Mouse (Mus musculus) heart, postnatal 25 days (tissue): ENCODE results near the gene Hlcs. TPM values are rescaled to one million over a fixed set of nuclear protein-coding genes. Genes with fewer than 3 reads are reported as not detected.

ENCODE experiments used
- DNase-seq: peaks from one replicate; pipeline ENCODE4 v3.0.0; 2022; ENCODE audit warnings: low spot score
- intact Hi-C: fragments of 180-260 bp; cut with DNase I; formaldehyde crosslinking; loops from one replicate; pipeline ENCODE4 v1.15.1; 2025
- total RNA-seq, 2 experiments: library from RNA; stranded (reverse); gene quantifications; 2 replicates each; pipeline ENCODE4 v1.2.3; 2021

Gene Hlcs
- total RNA-seq, 2 experiments from 2014 or later: 5.0 to 5.7 TPM

DNA sequence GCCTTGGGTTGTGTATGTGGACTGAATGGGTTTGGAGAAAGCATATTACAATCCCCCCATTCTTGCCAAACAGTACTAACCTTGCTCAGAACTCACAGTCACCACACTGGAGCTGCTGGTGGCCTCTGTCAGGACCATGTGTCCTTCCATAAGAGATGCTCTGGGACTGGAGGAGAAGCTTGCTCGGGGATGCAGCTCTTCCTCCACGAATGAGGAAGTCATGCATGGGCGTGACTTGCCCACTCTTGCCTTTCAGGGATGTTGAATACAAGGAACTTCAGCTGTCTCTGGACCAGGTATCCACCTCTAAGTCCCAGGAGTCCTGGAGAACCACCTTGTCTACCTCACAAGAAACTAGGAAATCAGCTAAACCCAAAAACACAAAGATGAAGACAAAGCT lies 191.0 kb downstream of the Hlcs start:
- DNase-seq: no peak
- intact Hi-C loops: no loop called here

DNA sequence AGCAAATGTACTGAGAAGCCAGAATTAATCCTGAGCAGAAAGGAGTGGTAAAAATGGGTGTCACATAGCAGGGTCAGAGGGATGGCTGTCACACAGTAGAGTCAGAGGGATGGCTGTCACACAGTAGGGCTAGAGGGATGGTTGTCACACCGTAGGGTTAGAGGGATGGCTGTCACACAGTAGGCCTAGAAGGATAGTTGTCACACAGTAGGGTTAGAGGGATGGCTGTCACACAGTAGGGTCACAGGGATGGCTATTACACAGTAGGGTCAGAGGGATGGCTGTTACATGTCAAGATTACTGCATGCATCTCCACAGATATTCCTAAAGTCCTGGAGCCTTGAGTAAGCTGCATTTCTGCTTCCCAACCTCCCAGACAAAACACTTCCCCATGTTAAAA lies 195.0 kb downstream of the Hlcs start:
- DNase-seq: no peak
- intact Hi-C loops: no loop called here

DNA sequence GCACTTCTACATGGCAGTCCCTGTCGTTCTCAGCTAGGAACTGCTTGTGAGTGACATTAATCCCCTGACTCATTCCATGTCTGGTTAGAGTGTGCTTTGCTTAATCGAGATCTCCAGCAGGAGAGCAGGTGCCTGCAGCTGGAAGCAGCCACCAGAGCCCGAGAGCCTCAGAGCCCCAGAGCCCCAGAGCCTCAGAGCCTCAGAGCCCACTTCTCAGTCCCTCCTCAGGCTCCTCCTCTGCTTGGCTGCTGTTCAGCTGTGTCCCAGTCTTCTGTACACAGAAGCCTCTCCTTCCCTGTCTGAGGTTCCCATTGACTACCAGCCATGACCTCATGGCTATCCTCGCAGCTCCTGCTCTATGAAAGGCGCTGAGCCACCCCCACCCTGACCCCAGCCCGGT lies 196.0 kb downstream of the Hlcs start:
- DNase-seq: no peak
- intact Hi-C loops: no loop called here

DNA sequence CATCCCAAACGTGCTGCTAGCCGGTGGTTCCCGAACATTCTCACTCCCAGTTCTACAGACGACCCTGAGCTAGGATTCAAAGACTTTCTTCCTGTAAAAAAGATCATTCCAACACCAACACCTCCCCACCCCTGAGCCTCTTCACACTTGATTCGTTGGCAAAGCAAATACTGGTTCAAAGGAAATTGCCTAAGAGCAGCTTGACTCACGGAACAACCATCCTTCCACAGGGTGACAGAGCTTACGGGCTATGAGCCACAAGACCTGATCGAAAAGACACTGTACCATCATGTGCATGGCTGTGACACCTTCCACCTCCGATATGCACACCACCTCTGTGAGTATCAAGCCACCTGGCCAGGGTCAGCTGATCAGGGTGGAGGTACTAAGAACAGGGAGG lies 198.7 kb downstream of the Hlcs start:
- DNase-seq: no peak

DNA sequence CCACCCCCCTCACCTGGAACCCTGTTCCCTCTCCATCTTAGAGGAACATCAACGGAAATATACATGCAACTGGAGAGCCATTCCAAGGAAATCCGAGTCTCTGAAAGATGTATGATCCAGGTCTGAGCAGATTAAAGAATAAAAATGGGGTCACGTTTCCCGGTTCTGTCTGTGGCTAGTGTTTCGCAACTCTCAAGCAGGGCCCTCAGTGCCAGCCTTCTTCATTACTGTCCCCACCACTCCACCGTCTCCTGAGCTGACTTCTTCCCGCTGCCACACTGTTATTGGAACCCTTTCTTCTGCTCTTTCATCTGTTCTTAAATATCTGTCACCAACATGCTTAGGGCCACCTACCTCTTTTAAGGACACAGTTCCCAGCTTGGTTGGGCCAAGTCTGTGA lies 200.2 kb downstream of the Hlcs start:
- intact Hi-C loops: no loop called here
- DNase-seq: no peak

More for the DNA sequence above, 198.7 kb downstream of the Hlcs start:
- intact Hi-C loops: no loop called here

DNA sequence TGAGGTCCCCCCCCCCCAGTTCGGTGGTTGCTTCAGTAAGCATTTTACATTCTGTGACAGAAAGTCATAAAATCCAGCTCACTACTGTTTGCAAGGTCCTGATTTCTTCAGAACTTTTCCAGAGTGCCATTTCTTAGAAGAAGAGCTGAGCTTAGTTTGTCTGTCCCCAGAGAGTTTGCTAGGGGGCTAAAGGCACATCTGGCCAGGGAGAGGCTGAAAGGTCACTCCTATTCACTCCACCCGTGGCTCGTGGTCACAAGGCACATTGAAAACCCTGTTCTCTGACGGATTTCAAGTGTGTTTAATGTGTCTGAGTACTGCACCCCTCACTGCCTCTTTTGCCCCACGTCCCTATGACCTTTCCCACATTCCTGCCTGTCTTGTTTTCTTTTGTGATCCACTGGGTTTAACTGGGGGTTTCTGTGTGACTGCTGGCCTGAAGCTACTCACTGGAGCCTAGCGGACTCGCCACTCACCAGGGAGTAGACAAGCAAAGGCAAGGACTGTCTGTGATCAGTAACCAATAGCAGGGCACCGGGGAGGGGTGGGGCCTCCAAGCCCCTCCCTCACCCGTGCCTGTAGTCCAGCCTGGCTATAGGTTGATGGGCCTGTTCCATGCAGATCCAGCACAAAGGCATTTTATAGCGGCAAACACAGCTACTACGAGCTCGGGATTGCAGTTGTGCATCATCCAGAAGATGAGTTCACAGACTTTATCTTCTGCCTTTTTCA lies 215.5 kb downstream of the Hlcs start:
- intact Hi-C loops: loop anchor here (2.0 kb wide), 1 partner anchor 15 kb away; no protein-coding TSS in a partner anchor
- DNase-seq: no peak

DNA sequence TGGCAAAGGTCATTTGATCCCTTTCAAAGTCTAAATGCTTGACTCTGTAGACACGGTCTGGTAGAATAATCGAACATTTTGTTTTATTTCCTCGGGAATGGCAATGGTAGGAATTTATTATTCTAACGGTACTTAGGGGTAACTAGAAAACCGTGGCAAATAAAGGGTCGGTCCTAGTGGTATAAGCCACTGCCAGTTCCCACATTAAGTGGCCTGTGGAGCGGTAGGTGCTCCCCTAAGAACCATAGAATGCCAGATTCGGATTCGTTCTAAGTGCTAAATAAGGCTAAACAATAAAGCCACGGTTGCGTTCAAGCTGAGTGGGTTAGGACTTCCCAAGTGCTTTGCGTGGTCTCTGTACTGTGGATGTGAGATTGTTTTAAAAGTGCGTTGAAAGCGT lies 216.9 kb downstream of the Hlcs start:
- DNase-seq: no peak

DNA sequence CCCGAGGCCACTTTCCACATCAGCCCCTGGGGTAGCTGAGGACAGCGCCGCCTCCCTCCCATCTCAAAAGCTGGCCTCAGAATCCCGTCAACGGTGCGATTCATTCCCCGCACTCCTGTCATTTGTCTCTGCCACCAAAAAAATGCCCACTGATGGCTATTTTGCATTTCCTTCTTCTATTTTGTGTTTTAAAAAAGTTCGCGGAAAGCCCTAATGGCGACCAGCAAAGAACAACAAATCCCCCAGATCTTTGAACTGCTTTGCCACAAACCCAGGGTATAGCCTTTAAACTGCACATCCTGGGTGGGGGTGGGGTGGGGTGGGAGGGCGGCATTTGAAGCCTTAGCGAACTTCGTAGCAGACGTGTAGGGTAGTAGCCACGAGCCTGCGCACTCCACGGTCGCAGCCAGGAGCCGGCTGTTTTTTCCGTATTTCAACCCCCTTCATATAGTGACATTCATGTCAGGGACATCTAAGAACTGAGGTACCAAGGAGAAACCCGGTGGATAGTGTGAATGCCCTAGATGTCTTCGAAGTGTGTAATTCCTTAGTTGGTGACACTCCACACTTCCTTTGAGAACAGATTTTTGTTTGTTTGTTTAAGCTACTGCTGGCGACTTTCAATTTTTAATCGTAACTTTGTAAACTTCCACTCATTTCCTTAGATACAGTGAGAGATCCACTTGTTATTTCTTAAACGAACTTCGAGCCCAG lies 218.1 kb downstream of the Hlcs start:
- DNase-seq: no peak
- intact Hi-C loops: no loop called here

More for the DNA sequence above, 216.9 kb downstream of the Hlcs start:
- intact Hi-C loops: loop anchor here (2.0 kb wide), 1 partner anchor 14 kb away; no protein-coding TSS in a partner anchor

DNA sequence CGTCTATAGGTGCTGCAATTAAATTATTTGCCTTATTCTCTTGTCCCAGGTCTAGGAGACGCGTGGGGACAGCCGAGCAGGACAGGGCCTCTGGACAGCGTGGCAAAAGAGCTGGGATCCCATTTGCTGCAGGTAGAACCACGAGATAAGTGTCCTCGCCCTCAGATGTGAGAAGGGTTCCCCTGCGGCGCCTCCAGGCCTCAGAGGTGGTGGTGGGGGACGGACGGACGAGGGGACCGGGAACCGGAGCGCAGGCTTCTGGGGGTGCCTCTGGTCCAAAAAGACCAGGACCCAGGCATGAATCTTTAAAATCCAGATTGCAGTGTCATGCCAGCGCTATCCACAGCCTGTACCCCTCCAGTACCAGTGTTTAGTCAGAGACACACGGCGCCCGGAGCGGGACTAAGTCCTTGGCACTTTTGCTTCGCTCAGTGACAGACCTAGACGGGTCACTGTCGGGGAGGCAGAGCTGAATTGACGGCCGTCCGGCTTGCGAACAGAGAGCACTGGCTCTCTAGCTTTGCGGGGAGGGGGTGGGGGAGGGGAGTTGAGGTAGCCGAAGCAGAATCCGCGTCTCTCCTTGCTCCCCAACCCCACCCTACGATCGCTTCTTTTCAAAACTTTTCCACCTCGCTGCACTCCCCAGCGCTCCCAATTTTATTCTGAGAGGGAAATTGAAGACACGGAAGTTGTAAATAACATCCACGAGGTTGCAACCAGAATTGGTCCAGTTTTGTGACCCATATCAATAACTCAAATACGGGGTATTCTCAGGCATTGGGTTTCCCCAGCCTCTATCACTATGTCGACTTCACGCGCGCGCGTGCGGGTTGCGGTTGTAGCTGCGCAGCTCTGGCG lies 218.9 kb downstream of the Hlcs start:
- intact Hi-C loops: no loop called here
- DNase-seq: no peak

DNA sequence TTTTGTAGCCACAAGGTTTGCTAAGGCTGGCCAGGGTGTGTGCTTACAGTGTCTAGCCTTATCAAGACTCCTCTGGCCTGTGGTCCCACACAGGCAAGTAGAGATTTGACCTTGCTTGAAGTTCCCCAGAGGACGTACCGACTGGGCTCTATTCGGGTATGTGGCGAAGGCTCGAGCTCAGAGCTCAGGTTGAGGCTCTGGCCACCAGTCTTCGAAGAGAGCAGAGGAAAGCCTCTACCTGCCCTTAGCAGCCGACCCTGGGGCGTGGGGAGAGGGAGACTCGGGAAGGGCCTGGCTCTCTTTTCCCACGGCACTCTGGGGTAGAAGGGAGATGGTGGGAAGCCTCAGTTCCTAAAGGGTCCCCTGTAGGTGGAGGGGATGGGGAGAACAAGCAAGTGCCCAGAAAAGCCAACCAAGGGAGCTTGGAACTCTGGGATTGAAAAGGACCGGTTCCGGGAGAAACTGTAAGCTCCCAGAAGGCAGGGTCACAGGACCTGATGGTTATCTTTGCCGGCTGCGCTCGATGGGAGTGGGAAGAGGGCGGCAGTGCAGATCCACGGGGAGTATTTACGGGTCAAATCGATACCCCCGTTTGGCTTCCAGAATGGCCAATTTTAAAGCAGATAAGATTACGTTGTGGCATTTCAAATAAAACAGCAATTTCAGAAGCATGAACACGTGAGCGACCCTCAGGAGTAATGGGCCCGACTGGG lies 220.1 kb downstream of the Hlcs start:
- DNase-seq: no peak
- intact Hi-C loops: no loop called here

DNA sequence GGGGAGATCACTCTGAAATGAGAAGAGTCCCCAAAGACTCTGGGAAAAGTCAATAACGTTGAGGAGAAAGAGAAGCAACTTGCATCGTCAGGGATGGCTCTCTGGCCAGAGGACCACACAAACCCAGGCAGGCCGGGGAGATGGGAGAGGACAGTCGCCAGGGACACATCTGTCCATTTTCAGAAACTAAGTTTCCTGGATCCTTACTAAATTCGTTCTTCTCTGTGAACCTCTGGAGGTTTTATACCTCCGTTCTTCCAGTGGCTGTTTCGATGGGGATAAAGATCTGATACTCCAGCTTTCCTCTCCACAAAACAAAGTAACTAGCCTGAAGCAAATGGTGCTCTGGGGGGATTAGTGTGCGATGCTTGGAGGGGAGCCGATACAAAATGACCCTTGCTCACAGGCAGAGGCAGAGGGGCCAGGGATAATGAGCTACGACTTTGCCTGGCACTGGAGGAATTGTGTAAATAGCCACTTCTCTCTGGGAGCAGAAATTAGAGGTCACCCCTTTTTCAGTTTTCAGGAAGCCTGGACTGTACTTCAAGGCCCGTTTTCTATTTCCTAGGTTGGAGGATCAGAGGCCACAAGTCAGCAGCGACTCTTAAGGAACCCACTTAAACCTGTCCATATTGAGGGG lies 220.7 kb downstream of the Hlcs start:
- no peak for DNase-seq
- intact Hi-C loops: no loop called here

DNA sequence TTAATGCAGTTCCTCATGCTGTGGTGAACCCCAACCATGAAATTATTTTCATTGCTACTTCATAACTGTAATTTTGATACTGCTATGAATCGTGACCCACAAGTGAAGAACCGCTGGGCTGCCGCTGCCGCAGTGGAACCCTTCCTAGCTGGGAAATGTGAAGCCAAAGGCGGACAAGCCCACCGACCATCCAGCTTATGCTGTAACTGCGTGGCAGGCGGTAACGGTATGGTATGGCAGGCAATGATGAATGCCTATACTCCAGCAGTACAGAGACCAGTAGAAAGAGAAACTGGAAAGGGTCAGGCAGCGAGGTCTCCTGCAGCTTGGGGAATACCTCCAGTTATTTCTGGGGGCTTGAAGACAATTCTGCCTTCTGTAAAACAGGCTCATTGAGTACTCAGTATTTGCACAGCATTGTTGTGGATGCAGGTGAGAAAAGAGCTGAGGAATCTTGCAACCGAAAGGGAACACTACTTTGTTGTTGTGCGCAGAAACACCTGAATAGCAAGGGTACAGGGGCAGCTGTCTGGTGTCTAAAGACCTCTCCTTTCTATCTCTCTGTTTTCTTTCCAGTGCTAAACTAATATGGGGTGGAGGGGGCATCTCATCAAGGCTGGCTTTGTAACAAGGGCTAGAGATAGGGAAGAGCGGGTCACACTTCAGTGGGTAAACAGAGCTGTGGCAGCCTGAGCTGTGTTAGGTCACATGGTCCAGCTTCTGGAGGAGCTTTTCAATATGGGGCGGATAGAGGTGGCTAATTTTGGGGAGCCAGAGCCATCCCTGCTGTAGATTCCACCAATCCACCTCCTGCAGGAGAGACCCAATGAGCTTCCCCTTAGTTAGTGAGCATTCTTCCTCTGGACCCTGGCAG lies 224.3 kb downstream of the Hlcs start:
- DNase-seq: no peak
- intact Hi-C loops: no loop called here

DNA sequence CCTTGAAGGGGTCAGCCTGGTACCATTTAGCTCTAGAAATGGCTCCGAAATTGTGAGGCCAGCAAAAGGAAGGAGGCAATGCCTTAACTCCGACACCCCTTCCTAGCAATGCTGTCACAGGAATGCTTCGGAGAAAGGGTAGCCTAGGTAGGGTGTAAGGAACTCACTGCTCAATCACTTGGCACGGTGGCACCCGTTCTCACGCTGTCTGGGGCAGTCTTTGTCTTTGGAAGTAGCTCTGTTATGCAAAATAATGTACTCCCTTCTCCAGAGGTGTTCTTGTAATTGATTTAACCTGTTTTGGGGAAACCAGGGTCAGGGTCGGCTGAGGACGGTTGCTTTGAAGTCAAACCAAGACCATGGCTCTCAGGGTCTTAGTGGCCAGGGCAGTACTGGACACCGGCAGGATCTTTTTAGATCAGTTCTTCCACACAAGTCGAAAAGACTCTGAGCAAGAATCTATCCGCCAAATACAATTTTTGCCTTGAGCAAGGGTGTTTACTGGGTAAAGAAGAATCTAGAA lies 225.1 kb downstream of the Hlcs start:
- no peak for DNase-seq
- intact Hi-C loops: no loop called here

DNA sequence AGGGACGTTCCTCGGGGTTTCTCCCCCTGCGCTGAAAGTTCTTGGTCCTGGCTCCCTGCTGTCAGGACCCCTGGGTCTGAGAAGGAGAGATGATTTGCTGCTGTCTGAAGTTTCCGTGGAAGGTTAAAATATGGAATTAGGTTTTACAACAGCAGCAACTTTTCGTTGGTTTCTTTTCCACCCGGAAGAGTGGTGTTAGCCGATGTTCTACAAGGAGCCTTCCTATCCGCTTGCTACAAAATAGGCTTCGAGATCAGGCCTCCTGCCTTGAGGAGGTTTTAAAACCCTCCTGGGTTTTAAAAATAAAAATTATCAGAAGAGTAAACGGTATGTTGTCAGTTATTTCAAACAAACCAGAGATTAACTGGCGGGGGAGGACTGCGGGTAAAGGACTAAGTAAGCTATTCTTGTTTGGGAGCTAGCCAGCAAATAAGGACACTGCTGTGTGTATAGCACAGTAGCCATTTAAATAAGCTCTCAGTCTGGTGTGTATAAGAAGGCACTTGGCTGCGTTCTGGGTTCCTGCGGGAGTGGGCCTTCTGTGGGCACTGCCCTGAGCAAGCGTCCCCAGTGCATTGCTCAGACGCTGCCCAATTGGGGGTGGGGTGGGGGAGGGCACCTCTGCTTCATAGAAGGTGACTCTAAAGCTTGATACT lies 225.7 kb downstream of the Hlcs start:
- intact Hi-C loops: no loop called here

DNA sequence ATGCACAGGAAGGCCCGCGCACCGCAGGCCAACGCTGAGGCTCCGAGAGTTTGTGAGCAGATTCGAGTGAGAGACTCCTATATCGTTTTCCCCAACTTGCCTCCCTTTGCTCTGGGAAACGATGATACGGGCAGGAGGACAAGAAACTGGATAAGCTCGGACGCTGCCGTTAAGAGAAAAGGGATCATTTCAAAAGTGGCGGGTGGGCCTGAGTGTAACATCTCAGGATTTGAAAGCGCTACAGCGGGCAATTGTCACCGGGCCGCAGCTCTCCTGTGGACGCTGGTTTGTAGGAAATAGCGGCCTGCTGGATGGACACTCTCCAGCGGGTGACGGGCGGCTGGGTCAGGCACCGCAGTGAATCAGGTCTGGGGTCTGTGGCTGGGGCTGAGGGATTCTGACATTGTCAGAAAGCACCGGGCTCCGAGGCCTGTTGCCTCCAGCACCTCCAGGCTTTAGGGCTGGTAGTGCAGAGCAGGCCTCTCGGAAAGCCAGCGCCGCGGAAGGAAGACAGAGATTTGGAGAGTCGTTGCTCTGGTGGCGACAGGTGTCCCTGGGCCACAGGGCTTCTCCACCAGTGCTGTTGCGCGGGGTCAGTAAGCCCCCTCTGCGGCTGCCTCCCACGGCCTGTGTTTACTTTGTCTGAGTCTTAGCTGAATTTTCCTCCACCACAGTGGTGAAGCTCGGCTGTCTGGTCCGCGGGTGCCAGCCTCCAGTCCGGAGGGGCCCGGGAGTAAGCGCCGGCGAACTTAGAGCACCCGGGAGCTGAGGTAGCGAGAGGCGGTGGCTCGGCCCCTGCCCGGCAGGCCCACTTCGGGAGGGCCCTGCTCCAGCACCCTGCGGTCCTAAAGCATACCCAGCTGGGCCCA lies 226.4 kb downstream of the Hlcs start:
- intact Hi-C loops: no loop called here
- no peak for DNase-seq

More for the DNA sequence above, 225.7 kb downstream of the Hlcs start:
- no peak for DNase-seq

DNA sequence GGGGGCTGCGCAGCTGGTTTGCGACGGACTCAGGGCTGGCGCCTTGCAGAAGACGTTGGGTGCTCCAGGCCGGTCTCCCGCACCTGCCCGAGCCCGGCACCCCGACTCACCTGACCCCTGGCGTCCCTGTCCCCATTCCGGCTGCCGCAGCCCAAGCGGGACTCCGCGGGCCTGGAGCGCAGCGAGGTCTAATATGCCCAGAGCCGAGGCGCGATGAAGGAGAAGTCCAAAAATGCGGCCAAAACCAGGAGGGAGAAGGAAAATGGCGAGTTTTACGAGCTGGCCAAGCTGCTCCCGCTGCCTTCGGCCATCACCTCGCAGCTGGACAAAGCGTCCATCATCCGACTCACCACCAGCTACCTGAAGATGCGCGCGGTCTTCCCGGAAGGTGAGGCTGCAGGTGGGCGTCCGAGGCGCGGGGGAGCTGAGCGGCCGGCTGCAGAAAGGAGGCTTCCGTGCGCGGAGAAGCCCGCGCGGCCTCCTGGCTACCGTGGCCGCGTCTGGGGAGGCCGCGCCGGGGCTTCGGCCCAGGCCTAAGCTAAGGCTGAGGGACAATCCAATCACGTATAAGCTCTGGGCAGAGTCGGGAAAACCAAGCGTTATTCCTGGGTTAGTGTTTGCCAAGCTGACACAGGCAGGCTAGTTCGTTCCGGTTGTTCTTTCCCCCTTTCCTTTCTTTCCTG lies 227.6 kb downstream of the Hlcs start:
- no peak for DNase-seq
- intact Hi-C loops: no loop called here
